Comparison of ENCODE assay signal across 10 mouse cellular contexts in genomic region chr11:55414314-55414713, GRCm38 (mm10). TPM values are rescaled to one million over a fixed set of nuclear protein-coding genes. Genes with fewer than 3 reads are reported as not detected.
DNase-seq lines count a peak whose midpoint lies in the region; ATAC-seq lines count a peak whose summit lies in the region.
"Had no signal": no experiment of that assay in that cellular context is flagged by ENCODE, and none has a peak within 500 bp of the region (broad histone marks: within the 10 kb centered on the region; RNA-seq: fewer than 3 reads in every experiment).

No protein-coding gene starts in this region.

- 60% methylated on average over 5 of the region's 5 CpGs for WGBS in limb, embryonic 15.5 days
- WGBS in limb, embryonic 10.5 days: 69% methylated on average over 5 of the region's 5 CpGs
- 78% methylated on average over 5 of the region's 5 CpGs for WGBS in embryonic facial prominence, embryonic 10.5 days

- H3K4me1 ChIP-seq in limb, embryonic 15.5 days: peaks cover 52% of the 10 kb centered on the region
- peaks cover 27% of the 10 kb centered on the region for H3K4me1 ChIP-seq in limb, embryonic 10.5 days
- H3K4me1 ChIP-seq in embryonic facial prominence, embryonic 10.5 days: peaks cover 41% of the 10 kb centered on the region

- H3K36me3 ChIP-seq in limb, embryonic 15.5 days: peaks cover 35% of the 10 kb centered on the region
- 0 out of 2 replicates have a peak, but pooled peaks cover 3% of the 10 kb centered on the region for H3K36me3 ChIP-seq in limb, embryonic 10.5 days
- peaks cover 32% of the 10 kb centered on the region for H3K36me3 ChIP-seq in embryonic facial prominence, embryonic 10.5 days (replicated peaks)

- DNase-seq in limb, embryonic 10.5 days (ENCODE audit: low spot score): no peak
- no peak for DNase-seq in embryonic facial prominence, embryonic 10.5 days (ENCODE audit: low spot score)
- DNase-seq in heart, postnatal 4 days: peak; percentile 54
- peak; percentile 87 for DNase-seq in lung, postnatal 36 days
- DNase-seq in thymus, postnatal 25 days: no peak
- DNase-seq in right cerebral cortex, adult 2 months (ENCODE audit: low spot score in 2 of 2): no peak
- no peak for DNase-seq in embryo, embryonic 11 days
- DNase-seq: cerebellum, adult 9-11 months had no signal

- no peaks in the 10 kb centered on the region for H3K9me3 ChIP-seq in limb, embryonic 15.5 days
- no peaks in the 10 kb centered on the region for H3K9me3 ChIP-seq in limb, embryonic 10.5 days (replicated peaks)
- H3K9me3 ChIP-seq in embryonic facial prominence, embryonic 10.5 days: no peaks in the 10 kb centered on the region

- H3K9ac ChIP-seq in limb, embryonic 15.5 days: no peak overlapping the region
- H3K9ac ChIP-seq: liver, embryonic 14.5 days had no signal

- H3K4me3 ChIP-seq in limb, embryonic 15.5 days: peak overlapping the region; percentile 11
- no peak overlapping the region for H3K4me3 ChIP-seq in limb, embryonic 10.5 days
- H3K4me3 ChIP-seq in embryonic facial prominence, embryonic 10.5 days: no peak overlapping the region

- H3K27me3 ChIP-seq in limb, embryonic 15.5 days: no peaks in the 10 kb centered on the region
- no peaks in the 10 kb centered on the region; the same call in 1 of the 2 replicates for H3K27me3 ChIP-seq in limb, embryonic 10.5 days (ENCODE audit: low read depth, poor library complexity, severe bottlenecking)
- no peaks in the 10 kb centered on the region; the same call in 1 of the 2 replicates for H3K27me3 ChIP-seq in embryonic facial prominence, embryonic 10.5 days (replicated peaks; ENCODE audit: low read depth, poor library complexity, severe bottlenecking)

- H3K4me2 ChIP-seq in limb, embryonic 15.5 days: peak overlapping the region; percentile 27

- H3K27ac ChIP-seq in limb, embryonic 15.5 days: peak overlapping the region; percentile 71
- H3K27ac ChIP-seq in limb, embryonic 10.5 days: no peak overlapping the region
- H3K27ac ChIP-seq in embryonic facial prominence, embryonic 10.5 days (replicated peaks): peak overlapping the region; percentile 59
- H3K27ac ChIP-seq: liver, embryonic 14.5 days had no signal

- ATAC-seq in limb, embryonic 15.5 days (ENCODE audit: insufficient number of reproducible peaks, low FRiP score, low TSS enrichment, low read depth): no peak

RNA-seq across cellular contexts. Expression of gene Sparc, which starts 8.7 kb away (rescaled TPM):
- polyA plus RNA-seq in limb, embryonic 15.5 days (2015; fragmentation: Nextera tagmentation; extraction: Ambion mirVana): 3,190 and 4,050 TPM in 2 replicates
- 183 and 211 TPM in 2 replicates for polyA plus RNA-seq in limb, embryonic 10.5 days (2016; fragmentation: Nextera tagmentation; extraction: Ambion mirVana)
- 269 and 310 TPM in 2 replicates for polyA plus RNA-seq in embryonic facial prominence, embryonic 10.5 days (2016; fragmentation: Nextera tagmentation; extraction: Ambion mirVana)
- total RNA-seq in heart, postnatal 4 days (2021): 1,000 to 10,000 TPM; 1,405 to 1,430 TPM

RNA-seq across cellular contexts. Expression of gene Atox1, which starts 46.7 kb away (rescaled TPM):
- 448 and 491 TPM in 2 replicates for polyA plus RNA-seq in limb, embryonic 15.5 days (2015; fragmentation: Nextera tagmentation; extraction: Ambion mirVana)
- polyA plus RNA-seq in limb, embryonic 10.5 days (2016; fragmentation: Nextera tagmentation; extraction: Ambion mirVana): 224 and 237 TPM in 2 replicates
- polyA plus RNA-seq in embryonic facial prominence, embryonic 10.5 days (2016; fragmentation: Nextera tagmentation; extraction: Ambion mirVana): 266 and 285 TPM in 2 replicates
- total RNA-seq in heart, postnatal 4 days (2021): 100 to 1,000 TPM; 146 to 150 TPM

RNA-seq across cellular contexts. Expression of gene G3bp1, which starts 55.2 kb away (rescaled TPM):
- 153 and 158 TPM in 2 replicates for polyA plus RNA-seq in limb, embryonic 15.5 days (2015; fragmentation: Nextera tagmentation; extraction: Ambion mirVana)
- 267 and 279 TPM in 2 replicates for polyA plus RNA-seq in limb, embryonic 10.5 days (2016; fragmentation: Nextera tagmentation; extraction: Ambion mirVana)
- 282 and 290 TPM in 2 replicates for polyA plus RNA-seq in embryonic facial prominence, embryonic 10.5 days (2016; fragmentation: Nextera tagmentation; extraction: Ambion mirVana)
- total RNA-seq in heart, postnatal 4 days (2021): 10 to 100 TPM; 62.6 to 62.9 TPM

Comparison
In these comparisons a context has a peak if more than half of its experiments do, and no peak if none do; other contexts are left out.
1. RNA of gene Sparc, which starts 8.7 kb away (polyA plus RNA-seq): 3,190 to 4,050 TPM in limb, embryonic 15.5 days; 269 to 310 TPM in embryonic facial prominence, embryonic 10.5 days and 183 to 211 TPM in limb, embryonic 10.5 days; every median in the first group is over 10 times any median in the second.
2. DNase-seq: peak in heart, postnatal 4 days (single experiment) and lung, postnatal 36 days (single experiment); none in limb, embryonic 10.5 days (single experiment), embryonic facial prominence, embryonic 10.5 days (single experiment), thymus, postnatal 25 days (single experiment), right cerebral cortex, adult 2 months (0 of 2) and embryo, embryonic 11 days (single experiment).